Mouse (Mus musculus) limb, embryonic 14.5 days (tissue): ENCODE measurements around the gene Daglb. TPM values are rescaled to one million over a fixed set of nuclear protein-coding genes. Genes with fewer than 3 reads are reported as not detected.

Experiments
- ATAC-seq: fragments of 200-750 bp; cut with Nextera tagmentation; 2 replicates; pipeline ENCODE4 v1.8.0; 2017; ENCODE audit warnings: low read depth, moderate number of reproducible peaks, moderate TSS enrichment; ENCODE audit not compliant: low FRiP score
- DNase-seq: peaks from one replicate; pipeline ENCODE4 v3.0.0-alpha.2; 2015; ENCODE audit warnings: low spot score
- H3K27ac ChIP-seq: fragments of 300-500 bp; sonication (generic); replicated peaks from 2 replicates; pipeline ENCODE4 v1.5.1; 2014; ENCODE audit warnings: low read depth, mild to moderate bottlenecking, low read length, moderate library complexity, mixed read lengths
- H3K27me3 ChIP-seq: fragments of 300-500 bp; sonication (generic); 2 replicates; pipeline ENCODE4 v1.6.1; 2014; ENCODE audit warnings: low read length, mixed read lengths; ENCODE audit not compliant: control insufficient read depth, insufficient read depth
- H3K36me3 ChIP-seq: fragments of 300-500 bp; sonication (generic); 2 replicates; pipeline ENCODE4 v1.6.1; 2014; ENCODE audit warnings: mild to moderate bottlenecking, low read length, moderate library complexity, mixed read lengths; ENCODE audit not compliant: control insufficient read depth, insufficient read depth
- H3K4me1 ChIP-seq: fragments of 300-500 bp; sonication (generic); 2 replicates; pipeline ENCODE4 v1.6.1; 2014; ENCODE audit warnings: antibody characterized with exemption, low read length, mixed read lengths; ENCODE audit not compliant: control insufficient read depth, insufficient read depth
- H3K4me2 ChIP-seq: fragments of 300-500 bp; sonication (generic); replicated peaks from 2 replicates; pipeline ENCODE4 v1.6.1; 2014; ENCODE audit warnings: low read depth, mild to moderate bottlenecking, low read length, moderate library complexity; ENCODE audit not compliant: severe bottlenecking
- H3K4me3 ChIP-seq: fragments of 300-500 bp; sonication (generic); replicated peaks from 2 replicates; pipeline ENCODE4 v1.5.1; 2014; ENCODE audit warnings: low read length
- H3K9ac ChIP-seq: fragments of 300-500 bp; sonication (generic); 2 replicates; pipeline ENCODE4 v1.6.1; 2014; ENCODE audit warnings: mild to moderate bottlenecking, low read depth, low read length, moderate library complexity; ENCODE audit not compliant: severe bottlenecking
- H3K9me3 ChIP-seq: fragments of 300-500 bp; sonication (generic); 2 replicates; pipeline ENCODE4 v1.6.1; 2016; ENCODE audit warnings: low read length; ENCODE audit not compliant: control insufficient read depth
- POLR2A ChIP-seq: fragments of 200-500 bp; IDR thresholded peaks from 2 replicates; pipeline ENCODE4 v1.8.0; 2012; ENCODE audit warnings: inconsistent platforms, mild to moderate bottlenecking, moderate library complexity, borderline replicate concordance; ENCODE audit not compliant: insufficient read depth, insufficient read length; ENCODE audit errors: extremely low read depth
- WGBS: fragments of 180-500 bp; shearing (Covaris S2); extraction: QIAGEN DNeasy Blood & Tissue Kit; methylation state at CpG from one replicate; pipeline ENCODE4 v1.1.7; 2014; 5-methylcytosine and 5-hydroxymethylcytosine counted together
- polyA plus RNA-seq, 2 experiments: library from polyadenylated mRNA; depleted of rRNA in 1 of 2; stranded (reverse) in 1 of 2; unstranded in 1 of 2; fragments of >200 nt; fragmentation: Nextera tagmentation in 1 of 2; extraction: Ambion mirVana in 1 of 2; gene quantifications; 2 replicates each; pipeline versions ENCODE4 v1.2.1 to v1.2.3; 2012 to 2014

Gene Daglb
- polyA plus RNA-seq, 2 experiments = 7.9 to 8.3 TPM

- Histone ChIP-seq H3K4me2 (no peak overlapping the region), H3K9me3 (no peaks in the 10 kb centered on the region), H3K4me1 (peaks cover 7% of the 10 kb centered on the region; the same call in 1 of the 2 replicates), H3K4me3 (no peak overlapping the region), H3K36me3 (peaks cover 11% of the 10 kb centered on the region), H3K27me3 (no peaks in the 10 kb centered on the region), H3K27ac (no peak overlapping the region), H3K9ac (no peak overlapping the region)
- no peak for ATAC-seq
- 90% methylated on average over 23 of the region's 23 CpGs for WGBS
- no peak for DNase-seq
- no peak for TF ChIP-seq POLR2A
Observed at GRCm38 (mm10) chr5:143466891-143467669, 2.7 kb downstream of the Daglb start.

GRCm38 (mm10) chr5:143467931-143468330, 3.5 kb downstream of the Daglb start:
- no peak for ATAC-seq

GRCm38 (mm10) chr5:143469628-143470027, 5.2 kb downstream of the Daglb start:
- no peak for TF ChIP-seq POLR2A
- no peaks in the 10 kb centered on the region for H3K27me3 ChIP-seq
- H3K4me2 ChIP-seq = no peak overlapping the region
- ATAC-seq = no peak
- DNase-seq = no peak
- no peak overlapping the region for H3K27ac ChIP-seq
- 93% methylated on average over 8 of the region's 8 CpGs for whole genome bisulfite sequencing
- H3K4me1 ChIP-seq = peaks cover 4% of the 10 kb centered on the region; the same call in 1 of the 2 replicates
- no peaks in the 10 kb centered on the region for H3K9me3 ChIP-seq
- peaks cover 20% of the 10 kb centered on the region for H3K36me3 ChIP-seq
- H3K4me3 ChIP-seq = no peak overlapping the region
- H3K9ac ChIP-seq = no peak overlapping the region

More at GRCm38 (mm10) chr5:143467931-143468330, 3.5 kb downstream of the Daglb start:
- Histone ChIP-seq H3K27ac (no peak overlapping the region), H3K4me3 (no peak overlapping the region), H3K4me1 (peaks cover 7% of the 10 kb centered on the region; the same call in 1 of the 2 replicates), H3K4me2 (no peak overlapping the region), H3K9me3 (no peaks in the 10 kb centered on the region), H3K9ac (no peak overlapping the region), H3K27me3 (no peaks in the 10 kb centered on the region), H3K36me3 (peaks cover 12% of the 10 kb centered on the region)
- DNase-seq = no peak
- WGBS = 87% methylated on average over 6 of the region's 6 CpGs
- no peak for TF ChIP-seq POLR2A

- H3K36me3 ChIP-seq = peaks cover 29% of the 10 kb centered on the region
- 78% methylated on average over 15 of the region's 15 CpGs for WGBS
- TF ChIP-seq POLR2A = no peak
- H3K4me3 ChIP-seq = no peak overlapping the region
- no peaks in the 10 kb centered on the region for H3K27me3 ChIP-seq
- H3K4me2 ChIP-seq = no peak overlapping the region
- H3K9ac ChIP-seq = no peak overlapping the region
- no peaks in the 10 kb centered on the region for H3K4me1 ChIP-seq
- H3K9me3 ChIP-seq = no peaks in the 10 kb centered on the region
- DNase-seq (peak; percentile 41), ATAC-seq (no peak)
- no peak overlapping the region for H3K27ac ChIP-seq
Observed at GRCm38 (mm10) chr5:143470421-143471164, 6.2 kb downstream of the Daglb start.

DNA sequence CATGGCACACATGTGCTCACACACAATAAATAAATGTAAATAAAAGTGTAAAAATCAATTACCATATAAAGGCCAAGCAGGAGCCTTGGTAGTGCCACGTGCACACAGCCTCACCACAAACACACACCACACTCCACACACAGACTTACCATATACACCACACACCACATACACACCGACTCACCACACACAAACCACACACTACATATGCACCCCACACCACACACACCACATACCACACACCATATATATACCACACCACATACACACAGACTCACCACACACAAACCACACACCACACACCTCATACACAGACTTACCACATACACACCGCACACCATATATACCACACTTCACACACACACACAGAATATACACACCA, 6.8 kb downstream of the Daglb start:
- H3K9ac ChIP-seq = no peak overlapping the region
- no peaks in the 10 kb centered on the region for H3K9me3 ChIP-seq
- no peak overlapping the region for H3K27ac ChIP-seq
- peaks cover 32% of the 10 kb centered on the region for H3K36me3 ChIP-seq
- H3K4me2 ChIP-seq = no peak overlapping the region
- H3K4me1 ChIP-seq = no peaks in the 10 kb centered on the region
- no peak for DNase-seq
- 89% methylated on average over 3 of the region's 3 CpGs for WGBS
- H3K27me3 ChIP-seq = no peaks in the 10 kb centered on the region
- no peak for ATAC-seq
- no peak overlapping the region for H3K4me3 ChIP-seq
- no peak for TF ChIP-seq POLR2A
